Mouse (Mus musculus) liver, embryonic 15.5 days (tissue): ENCODE results near the gene Tmem206. TPM values are rescaled to one million over a fixed set of nuclear protein-coding genes. Genes with fewer than 3 reads are reported as not detected.

Source experiments
- polyA plus RNA-seq: library from polyadenylated mRNA; unstranded; fragments of >200 nt; fragmentation: Nextera tagmentation; extraction: Ambion mirVana; gene quantifications from 2 replicates; pipeline ENCODE4 v1.2.1, GENCODE M21; 2015

Gene Tmem206
- polyA plus RNA-seq, 1 experiment from 2014 or later = 6.9 TPM

Other genes starting within 250 kb of the Tmem206 start
- 1.9 and 2.0 TPM in 2 replicates for gene Batf3, start 228.1 kb upstream of the Tmem206 start, polyA plus RNA-seq
- not detected in 2 replicates for gene Fam71a, start 161.1 kb upstream of the Tmem206 start, polyA plus RNA-seq
- 1.4 and 2.2 TPM in 2 replicates for gene Atf3, start 107.9 kb upstream of the Tmem206 start, polyA plus RNA-seq
- gene Nenf, start 7.7 kb upstream of the Tmem206 start, polyA plus RNA-seq = 25.5 and 28.4 TPM in 2 replicates
- gene Ppp2r5a, start 77.4 kb downstream of the Tmem206 start, polyA plus RNA-seq = 18.4 and 23.3 TPM in 2 replicates
- 27.7 and 29.5 TPM in 2 replicates for gene Dtl, start 249.6 kb downstream of the Tmem206 start, polyA plus RNA-seq
- gene Ints7, start 249.7 kb downstream of the Tmem206 start, polyA plus RNA-seq = 18.4 and 19.4 TPM in 2 replicates